8 mouse cellular contexts compared by ENCODE assay signal in the genomic region with DNA sequence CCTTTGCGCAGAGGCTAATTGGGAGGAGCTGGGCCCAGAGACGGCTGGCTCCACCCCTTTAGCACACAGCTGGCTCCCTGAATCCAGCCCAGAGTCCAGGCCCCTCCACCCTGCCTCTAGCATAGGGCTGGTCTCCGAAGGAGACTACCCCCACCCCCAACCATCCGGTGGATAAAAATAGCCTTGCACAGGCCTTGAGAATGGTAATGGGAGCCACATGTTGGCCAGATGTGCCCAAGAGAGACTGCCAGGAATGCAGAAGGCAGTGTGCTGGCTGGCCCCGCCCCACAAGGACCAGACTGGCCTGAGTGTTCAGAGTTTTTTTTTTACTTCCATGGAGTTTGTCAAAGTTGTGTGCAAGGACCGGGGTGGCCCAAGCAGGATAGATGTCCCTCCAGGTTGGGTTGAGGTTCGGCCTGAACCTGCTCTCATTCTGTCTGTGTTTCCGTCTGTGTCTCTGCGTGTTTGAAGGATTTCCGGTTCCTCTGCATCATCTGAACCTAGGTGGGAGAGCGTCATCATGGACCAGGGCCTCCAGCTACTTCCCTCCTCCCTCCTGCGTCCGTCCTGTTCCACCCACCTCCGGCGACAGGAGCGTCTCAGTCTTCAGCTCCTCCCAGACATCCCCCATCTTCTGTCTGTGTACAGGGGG. TPM values are rescaled to one million over a fixed set of nuclear protein-coding genes. Genes with fewer than 3 reads are reported as not detected.
DNase-seq lines count a peak whose midpoint lies in the region; ATAC-seq and TF ChIP-seq lines count a peak whose summit lies in the region.

No protein-coding gene starts in this region.

- WGBS in forebrain, embryonic 11.5 days = 55% methylated on average over 16 of the region's 16 CpGs
- 62% methylated on average over 16 of the region's 16 CpGs for WGBS in forebrain, embryonic 15.5 days
- 20% methylated on average over 16 of the region's 16 CpGs for WGBS in embryonic facial prominence, embryonic 12.5 days
- WGBS in heart, postnatal 0 days = 45% methylated on average over 16 of the region's 16 CpGs
- 2% methylated on average over 16 of the region's 16 CpGs for WGBS in limb, embryonic 13.5 days

- peak; percentile 73 for DNase-seq in forebrain, embryonic 11.5 days (ENCODE audit: low spot score)
- DNase-seq in heart, postnatal 0 days (ENCODE audit: low spot score) = peak; percentile 60
- peak; percentile 88 for DNase-seq in neural tube, embryonic 10.5 days (ENCODE audit: extremely low spot score, low spot score)
- DNase-seq in cerebellum, adult 18-20 months = no peak
- no peak for DNase-seq in left cerebral cortex, postnatal 14 days (ENCODE audit: low spot score in 2 of 2)

- H3K9ac ChIP-seq in forebrain, embryonic 11.5 days (ENCODE audit: low read length) = no peak overlapping the region
- H3K9ac ChIP-seq in forebrain, embryonic 15.5 days (replicated peaks) = no peak overlapping the region
- peak overlapping the region; percentile 2; the same call in 1 of the 2 replicates for H3K9ac ChIP-seq in embryonic facial prominence, embryonic 12.5 days
- no peak overlapping the region for H3K9ac ChIP-seq in heart, postnatal 0 days (replicated peaks; ENCODE audit: low read depth, low read length)
- peak overlapping the region; percentile 90 for H3K9ac ChIP-seq in limb, embryonic 13.5 days

- no peaks in the 10 kb centered on the region for H3K36me3 ChIP-seq in forebrain, embryonic 11.5 days (ENCODE audit: control insufficient read depth, insufficient read depth, low read length)
- no peaks in the 10 kb centered on the region for H3K36me3 ChIP-seq in forebrain, embryonic 15.5 days
- H3K36me3 ChIP-seq in embryonic facial prominence, embryonic 12.5 days = 0 out of 2 replicates have a peak, but pooled peaks cover 7% of the 10 kb centered on the region
- peaks cover 7% of the 10 kb centered on the region for H3K36me3 ChIP-seq in heart, postnatal 0 days (replicated peaks; ENCODE audit: control insufficient read depth, insufficient read depth, low read length)
- peaks cover 31% of the 10 kb centered on the region for H3K36me3 ChIP-seq in limb, embryonic 13.5 days

- intact Hi-C loops in left cerebral cortex, postnatal 14 days (cut with DNase I) = no loop called here

- H3K27me3 ChIP-seq in forebrain, embryonic 11.5 days (ENCODE audit: control insufficient read depth, insufficient read depth, low read length) = peaks cover 28% of the 10 kb centered on the region
- peaks cover 33% of the 10 kb centered on the region for H3K27me3 ChIP-seq in forebrain, embryonic 15.5 days
- H3K27me3 ChIP-seq in embryonic facial prominence, embryonic 12.5 days = no peaks in the 10 kb centered on the region
- 0 out of 2 replicates have a peak, but pooled peaks cover 26% of the 10 kb centered on the region for H3K27me3 ChIP-seq in heart, postnatal 0 days (ENCODE audit: control insufficient read depth, insufficient read depth, low read length)
- H3K27me3 ChIP-seq in limb, embryonic 13.5 days = no peaks in the 10 kb centered on the region

- H3K4me3 ChIP-seq in forebrain, embryonic 11.5 days (ENCODE audit: low read depth, low read length) = no peak overlapping the region
- H3K4me3 ChIP-seq in forebrain, embryonic 15.5 days = no peak overlapping the region
- peak overlapping the region; percentile 55 for H3K4me3 ChIP-seq in embryonic facial prominence, embryonic 12.5 days
- H3K4me3 ChIP-seq in heart, postnatal 0 days (ENCODE audit: low read depth, low read length) = peak overlapping the region; percentile 59; the same call in 1 of the 2 replicates
- H3K4me3 ChIP-seq in limb, embryonic 13.5 days = peak overlapping the region; percentile 79

- no peaks in the 10 kb centered on the region for H3K9me3 ChIP-seq in forebrain, embryonic 11.5 days (ENCODE audit: control insufficient read depth, low read length)
- H3K9me3 ChIP-seq in forebrain, embryonic 15.5 days = no peaks in the 10 kb centered on the region
- no peaks in the 10 kb centered on the region for H3K9me3 ChIP-seq in embryonic facial prominence, embryonic 12.5 days
- no peaks in the 10 kb centered on the region for H3K9me3 ChIP-seq in heart, postnatal 0 days (replicated peaks; ENCODE audit: control insufficient read depth, low read length)
- no peaks in the 10 kb centered on the region for H3K9me3 ChIP-seq in limb, embryonic 13.5 days

- 0 out of 2 replicates have a peak overlapping the region, but pooled peaks have one; percentile 24 for H3K4me2 ChIP-seq in forebrain, embryonic 11.5 days (ENCODE audit: low read depth, low read length, severe bottlenecking)
- no peak overlapping the region for H3K4me2 ChIP-seq in forebrain, embryonic 15.5 days (replicated peaks)
- peak overlapping the region; percentile 92 for H3K4me2 ChIP-seq in embryonic facial prominence, embryonic 12.5 days (replicated peaks)
- peak overlapping the region; percentile 73 for H3K4me2 ChIP-seq in heart, postnatal 0 days (ENCODE audit: low read depth, low read length)
- peak overlapping the region; percentile 99 for H3K4me2 ChIP-seq in limb, embryonic 13.5 days (replicated peaks)

- TF ChIP-seq CTCF in heart, postnatal 0 days (IDR thresholded peaks at IDR 0.05; ENCODE audit: low read depth) = no peak

- peak; percentile 35; the same call in 1 of the 2 replicates for ATAC-seq in forebrain, embryonic 11.5 days (replicated peaks; ENCODE audit: low FRiP score)
- ATAC-seq in forebrain, embryonic 15.5 days (replicated peaks) = no peak
- peak; percentile 93 for ATAC-seq in embryonic facial prominence, embryonic 12.5 days (ENCODE audit: insufficient number of reproducible peaks, insufficient read depth, low FRiP score, low TSS enrichment)
- peak; percentile 66 for ATAC-seq in heart, postnatal 0 days (ENCODE audit: insufficient read depth, low read depth)
- peak; percentile 91 for ATAC-seq in limb, embryonic 13.5 days (ENCODE audit: low FRiP score, low read depth)

- H3K27ac ChIP-seq in forebrain, embryonic 11.5 days (ENCODE audit: low read depth, low read length) = no peak overlapping the region
- H3K27ac ChIP-seq in forebrain, embryonic 15.5 days (replicated peaks) = no peak overlapping the region
- H3K27ac ChIP-seq in embryonic facial prominence, embryonic 12.5 days = peak overlapping the region; percentile 95
- peak overlapping the region; percentile 80 for H3K27ac ChIP-seq in heart, postnatal 0 days (ENCODE audit: low read depth)
- peak overlapping the region; percentile 96 for H3K27ac ChIP-seq in limb, embryonic 13.5 days

- peaks cover 7% of the 10 kb centered on the region for H3K4me1 ChIP-seq in forebrain, embryonic 11.5 days (replicated peaks; ENCODE audit: control insufficient read depth, insufficient read depth, low read length)
- peaks cover 18% of the 10 kb centered on the region for H3K4me1 ChIP-seq in forebrain, embryonic 15.5 days
- H3K4me1 ChIP-seq in embryonic facial prominence, embryonic 12.5 days = peaks cover 41% of the 10 kb centered on the region
- peaks cover 19% of the 10 kb centered on the region for H3K4me1 ChIP-seq in heart, postnatal 0 days (ENCODE audit: control insufficient read depth, insufficient read depth)
- H3K4me1 ChIP-seq in limb, embryonic 13.5 days = peaks cover 67% of the 10 kb centered on the region

- peak; percentile 44; the same call in 1 of the 2 replicates for TF ChIP-seq EP300 in heart, postnatal 0 days (IDR thresholded peaks at IDR 0.05; ENCODE audit: low read depth)

RNA-seq across cellular contexts. Expression of a gene that starts 2.9 kb away (rescaled TPM):
- 18.6 and 19.0 TPM in 2 replicates for polyA plus RNA-seq in forebrain, embryonic 11.5 days (2014; fragmentation: Nextera tagmentation; extraction: Ambion mirVana)
- 9.2 and 10.1 TPM in 2 replicates for polyA plus RNA-seq in forebrain, embryonic 15.5 days (2015; fragmentation: Nextera tagmentation; extraction: Ambion mirVana)
- 68.9 and 69.4 TPM in 2 replicates for polyA plus RNA-seq in embryonic facial prominence, embryonic 12.5 days (2016; fragmentation: Nextera tagmentation; extraction: Ambion mirVana)
- 53.1 and 69.1 TPM in 2 replicates for total RNA-seq in heart, postnatal 0 days (2014; rRNA removed; ENCODE audit: low replicate concordance)
- polyA plus RNA-seq in heart, postnatal 0 days (2015; fragmentation: Nextera tagmentation; extraction: Ambion mirVana) = 26.8 and 28.5 TPM in 2 replicates
- 74.5 and 77.5 TPM in 2 replicates for polyA plus RNA-seq in limb, embryonic 13.5 days (2015; fragmentation: Nextera tagmentation; extraction: Ambion mirVana)
- 1 to 10 TPM; 6.5 to 7.0 TPM for total RNA-seq in left cerebral cortex, postnatal 14 days (2021)

RNA-seq across cellular contexts. Expression of a gene that starts 12.9 kb away (rescaled TPM):
- 1.6 TPM in 2 replicates for polyA plus RNA-seq in forebrain, embryonic 11.5 days (2014; fragmentation: Nextera tagmentation; extraction: Ambion mirVana)
- polyA plus RNA-seq in forebrain, embryonic 15.5 days (2015; fragmentation: Nextera tagmentation; extraction: Ambion mirVana) = 0.86 and 0.88 TPM in 2 replicates
- 7.0 and 8.4 TPM in 2 replicates for polyA plus RNA-seq in embryonic facial prominence, embryonic 12.5 days (2016; fragmentation: Nextera tagmentation; extraction: Ambion mirVana)
- total RNA-seq in heart, postnatal 0 days (2014; rRNA removed; ENCODE audit: low replicate concordance) = 2.6 TPM in 1 of 2 replicates, not detected in the other
- 2.2 and 2.6 TPM in 2 replicates for polyA plus RNA-seq in heart, postnatal 0 days (2015; fragmentation: Nextera tagmentation; extraction: Ambion mirVana)
- 9.3 and 10.5 TPM in 2 replicates for polyA plus RNA-seq in limb, embryonic 13.5 days (2015; fragmentation: Nextera tagmentation; extraction: Ambion mirVana)
- total RNA-seq in left cerebral cortex, postnatal 14 days (2021) = 1 to 10 TPM in 1 of 2 experiments, under 1 TPM in 1; 0.79 to 1.0 TPM

RNA-seq across cellular contexts. Expression of a gene that starts 46.7 kb away (rescaled TPM):
- polyA plus RNA-seq in forebrain, embryonic 11.5 days (2014; fragmentation: Nextera tagmentation; extraction: Ambion mirVana) = 37.4 and 37.5 TPM in 2 replicates
- polyA plus RNA-seq in forebrain, embryonic 15.5 days (2015; fragmentation: Nextera tagmentation; extraction: Ambion mirVana) = 35.3 and 35.4 TPM in 2 replicates
- 45.7 and 48.0 TPM in 2 replicates for polyA plus RNA-seq in embryonic facial prominence, embryonic 12.5 days (2016; fragmentation: Nextera tagmentation; extraction: Ambion mirVana)
- total RNA-seq in heart, postnatal 0 days (2014; rRNA removed; ENCODE audit: low replicate concordance) = 19.9 and 22.8 TPM in 2 replicates
- 14.2 and 17.3 TPM in 2 replicates for polyA plus RNA-seq in heart, postnatal 0 days (2015; fragmentation: Nextera tagmentation; extraction: Ambion mirVana)
- polyA plus RNA-seq in limb, embryonic 13.5 days (2015; fragmentation: Nextera tagmentation; extraction: Ambion mirVana) = 38.7 and 39.0 TPM in 2 replicates
- 10 to 100 TPM; 26.5 to 28.8 TPM for total RNA-seq in left cerebral cortex, postnatal 14 days (2021)

RNA-seq across cellular contexts. Expression of a gene that starts 52.1 kb away (rescaled TPM):
- 251 and 263 TPM in 2 replicates for polyA plus RNA-seq in forebrain, embryonic 11.5 days (2014; fragmentation: Nextera tagmentation; extraction: Ambion mirVana)
- 179 and 185 TPM in 2 replicates for polyA plus RNA-seq in forebrain, embryonic 15.5 days (2015; fragmentation: Nextera tagmentation; extraction: Ambion mirVana)
- 298 and 302 TPM in 2 replicates for polyA plus RNA-seq in embryonic facial prominence, embryonic 12.5 days (2016; fragmentation: Nextera tagmentation; extraction: Ambion mirVana)
- 84.1 and 121 TPM in 2 replicates for total RNA-seq in heart, postnatal 0 days (2014; rRNA removed; ENCODE audit: low replicate concordance)
- polyA plus RNA-seq in heart, postnatal 0 days (2015; fragmentation: Nextera tagmentation; extraction: Ambion mirVana) = 86.1 and 96.7 TPM in 2 replicates
- 251 and 256 TPM in 2 replicates for polyA plus RNA-seq in limb, embryonic 13.5 days (2015; fragmentation: Nextera tagmentation; extraction: Ambion mirVana)
- 100 to 1,000 TPM; 129 to 147 TPM for total RNA-seq in left cerebral cortex, postnatal 14 days (2021)

RNA-seq across cellular contexts. Expression of a gene that starts 54.0 kb away (rescaled TPM):
- polyA plus RNA-seq in forebrain, embryonic 11.5 days (2014; fragmentation: Nextera tagmentation; extraction: Ambion mirVana) = 43.0 and 44.4 TPM in 2 replicates
- polyA plus RNA-seq in forebrain, embryonic 15.5 days (2015; fragmentation: Nextera tagmentation; extraction: Ambion mirVana) = 58.9 and 63.8 TPM in 2 replicates
- 42.8 and 45.3 TPM in 2 replicates for polyA plus RNA-seq in embryonic facial prominence, embryonic 12.5 days (2016; fragmentation: Nextera tagmentation; extraction: Ambion mirVana)
- 30.9 and 186 TPM in 2 replicates for total RNA-seq in heart, postnatal 0 days (2014; rRNA removed; ENCODE audit: low replicate concordance)
- 41.7 and 43.1 TPM in 2 replicates for polyA plus RNA-seq in heart, postnatal 0 days (2015; fragmentation: Nextera tagmentation; extraction: Ambion mirVana)
- polyA plus RNA-seq in limb, embryonic 13.5 days (2015; fragmentation: Nextera tagmentation; extraction: Ambion mirVana) = 44.7 and 46.3 TPM in 2 replicates
- total RNA-seq in left cerebral cortex, postnatal 14 days (2021) = 10 to 100 TPM; 14.7 to 15.4 TPM

Comparison
In these comparisons a context has a peak if more than half of its experiments do, and no peak if none do; other contexts are left out.
1. DNase-seq: peak in forebrain, embryonic 11.5 days (single experiment), heart, postnatal 0 days (single experiment) and neural tube, embryonic 10.5 days (single experiment); none in cerebellum, adult 18-20 months (0 of 2) and left cerebral cortex, postnatal 14 days (0 of 2).
2. H3K27ac ChIP-seq: peak in embryonic facial prominence, embryonic 12.5 days (single experiment), heart, postnatal 0 days (single experiment) and limb, embryonic 13.5 days (single experiment); none in forebrain, embryonic 11.5 days (single experiment) and forebrain, embryonic 15.5 days (single experiment).
3. H3K4me3 ChIP-seq: peak in embryonic facial prominence, embryonic 12.5 days (single experiment), heart, postnatal 0 days (single experiment) and limb, embryonic 13.5 days (single experiment); none in forebrain, embryonic 11.5 days (single experiment) and forebrain, embryonic 15.5 days (single experiment).
4. H3K9ac ChIP-seq: peak in embryonic facial prominence, embryonic 12.5 days (single experiment) and limb, embryonic 13.5 days (single experiment); none in forebrain, embryonic 11.5 days (single experiment), forebrain, embryonic 15.5 days (single experiment) and heart, postnatal 0 days (single experiment).